Mouse (Mus musculus): ENCODE results near the gene Astn2. TPM values are rescaled to one million over a fixed set of nuclear protein-coding genes. Genes with fewer than 3 reads are reported as not detected.

Astn2 gene
- total and polyA plus RNA-seq, 3 experiments = 0.50 to 0.90 (median 0.78) TPM

GRCm38 (mm10) chr4:65831872-65832271 lies 572.5 kb downstream of the Astn2 start:
- TF ChIP-seq EP300 (IDR thresholded peaks at IDR 0.05; ENCODE audit: insufficient read depth, low read depth, low read length) = no peak
- no peak for TF ChIP-seq CTCF (IDR thresholded peaks at IDR 0.05)
- TF ChIP-seq POLR2A (IDR thresholded peaks at IDR 0.05; ENCODE audit: insufficient read depth, low read depth, low read length) = no peak
- no peak for DNase-seq
- Histone ChIP-seq H3K4me3 (no peak overlapping the region), H3K27me3 (ENCODE audit: control insufficient read depth, insufficient read depth, low read length) (no peaks in the 10 kb centered on the region), H3K27ac (no peak overlapping the region), H3K36me3 (ENCODE audit: control insufficient read depth, insufficient read depth, low read length) (no peaks in the 10 kb centered on the region), H3K79me2 (replicated peaks; ENCODE audit: control insufficient read depth, insufficient read depth, low read length) (no peaks in the 10 kb centered on the region), H3K9ac (ENCODE audit: low read depth, low read length) (no peak overlapping the region), H3K4me1 (ENCODE audit: control insufficient read depth, insufficient read depth, low read length) (no peaks in the 10 kb centered on the region)
- intact Hi-C loops (cut with DNase I) = no loop called here
- WGBS = 88% methylated on average over 3 of the region's 3 CpGs

GRCm38 (mm10) chr4:65830495-65830894 lies 573.9 kb downstream of the Astn2 start:
- TF ChIP-seq CTCF (IDR thresholded peaks at IDR 0.05) (no peak), POLR2A (IDR thresholded peaks at IDR 0.05; ENCODE audit: insufficient read depth, low read depth, low read length) (no peak)
- H3K9ac ChIP-seq (ENCODE audit: low read depth, low read length) = no peak overlapping the region
- H3K27me3 ChIP-seq (ENCODE audit: control insufficient read depth, insufficient read depth, low read length) = no peaks in the 10 kb centered on the region
- no peak overlapping the region for H3K27ac ChIP-seq
- no peaks in the 10 kb centered on the region for H3K79me2 ChIP-seq (replicated peaks; ENCODE audit: control insufficient read depth, insufficient read depth, low read length)
- DNase-seq = no peak
- H3K4me1 ChIP-seq (ENCODE audit: control insufficient read depth, insufficient read depth, low read length) = no peaks in the 10 kb centered on the region
- no peaks in the 10 kb centered on the region for H3K36me3 ChIP-seq (ENCODE audit: control insufficient read depth, insufficient read depth, low read length)
- intact Hi-C loops (cut with DNase I) = no loop called here
- WGBS = 25% methylated on average over 3 of the region's 3 CpGs
- H3K4me3 ChIP-seq = no peak overlapping the region

DNA sequence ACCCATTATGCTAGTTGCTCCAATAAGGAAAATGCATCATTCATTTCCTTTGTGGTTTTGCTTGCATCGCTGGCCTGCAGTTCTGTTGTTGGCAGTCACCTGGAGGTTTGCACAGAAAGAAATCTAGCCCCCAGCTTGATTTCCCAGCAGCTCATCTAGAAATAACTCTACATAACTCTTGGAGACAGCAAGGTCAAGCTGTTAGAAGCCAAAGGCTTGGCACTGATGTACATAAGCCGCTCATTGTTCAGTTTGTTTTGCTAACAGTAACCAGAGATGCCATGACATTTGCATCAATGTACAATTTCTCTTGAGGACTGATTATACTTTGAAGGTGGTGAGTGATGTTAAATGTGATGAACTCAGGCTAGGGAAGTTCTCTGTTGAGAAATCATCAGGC lies 583.3 kb downstream of the Astn2 start:
- peak in 1 of 2 experiments; percentile 2 for DNase-seq
- TF ChIP-seq POLR2A (IDR thresholded peaks at IDR 0.05; ENCODE audit: insufficient read depth, low read depth, low read length) (no peak), EP300 (IDR thresholded peaks at IDR 0.05; ENCODE audit: insufficient read depth, low read depth, low read length) (no peak), CTCF (IDR thresholded peaks at IDR 0.05) (no peak)
- WGBS = 39% methylated on average over 2 of the region's 2 CpGs
- Histone ChIP-seq H3K36me3 (ENCODE audit: control insufficient read depth, insufficient read depth, low read length) (no peaks in the 10 kb centered on the region; the same call in 1 of the 2 replicates), H3K27me3 (ENCODE audit: control insufficient read depth, insufficient read depth, low read length) (no peaks in the 10 kb centered on the region), H3K9ac (ENCODE audit: low read depth, low read length) (no peak overlapping the region), H3K79me2 (replicated peaks; ENCODE audit: control insufficient read depth, insufficient read depth, low read length) (no peaks in the 10 kb centered on the region), H3K4me1 (ENCODE audit: control insufficient read depth, insufficient read depth, low read length) (peaks cover 2% of the 10 kb centered on the region; the same call in 1 of the 2 replicates), H3K4me3 (no peak overlapping the region), H3K27ac (no peak overlapping the region)
- intact Hi-C loops (cut with DNase I) = no loop called here

- H3K79me2 ChIP-seq (replicated peaks; ENCODE audit: control insufficient read depth, insufficient read depth, low read length) = no peaks in the 10 kb centered on the region
- TF ChIP-seq EP300 (IDR thresholded peaks at IDR 0.05; ENCODE audit: insufficient read depth, low read depth, low read length) (no peak), CTCF (IDR thresholded peaks at IDR 0.05) (no peak), POLR2A (IDR thresholded peaks at IDR 0.05; ENCODE audit: insufficient read depth, low read depth, low read length) (no peak)
- H3K4me1 ChIP-seq (ENCODE audit: control insufficient read depth, insufficient read depth, low read length) = peaks cover 2% of the 10 kb centered on the region; the same call in 1 of the 2 replicates
- H3K27ac ChIP-seq = no peak overlapping the region
- 45% methylated on average over 2 of the region's 2 CpGs for WGBS
- no peak overlapping the region for H3K9ac ChIP-seq (ENCODE audit: low read depth, low read length)
- no peak for DNase-seq
- no peaks in the 10 kb centered on the region; the same call in 1 of the 2 replicates for H3K36me3 ChIP-seq (ENCODE audit: control insufficient read depth, insufficient read depth, low read length)
- no peaks in the 10 kb centered on the region for H3K27me3 ChIP-seq (ENCODE audit: control insufficient read depth, insufficient read depth, low read length)
- H3K4me3 ChIP-seq = no peak overlapping the region
- intact Hi-C loops (cut with DNase I) = no loop called here
These were observed 584.2 kb downstream of the Astn2 start for GRCm38 (mm10) chr4:65820236-65820635.

GRCm38 (mm10) chr4:65819835-65820234 lies 584.6 kb downstream of the Astn2 start:
- DNase-seq = no peak
- WGBS = 64% methylated on average over 3 of the region's 3 CpGs

GRCm38 (mm10) chr4:65814176-65814535 lies 590.3 kb downstream of the Astn2 start:
- H3K9ac ChIP-seq (ENCODE audit: low read depth, low read length) = no peak overlapping the region
- peak overlapping the region; percentile 63 for H3K27ac ChIP-seq
- no peaks in the 10 kb centered on the region for H3K27me3 ChIP-seq (ENCODE audit: control insufficient read depth, insufficient read depth, low read length)
- H3K4me3 ChIP-seq = no peak overlapping the region
- intact Hi-C loops (cut with DNase I) = loop anchor here (10.0 kb wide), 1 partner anchor 211 kb away; no protein-coding TSS in a partner anchor
- no peaks in the 10 kb centered on the region for H3K36me3 ChIP-seq (ENCODE audit: control insufficient read depth, insufficient read depth, low read length)
- H3K79me2 ChIP-seq (replicated peaks; ENCODE audit: control insufficient read depth, insufficient read depth, low read length) = no peaks in the 10 kb centered on the region
- TF ChIP-seq EP300 (IDR thresholded peaks at IDR 0.05; ENCODE audit: insufficient read depth, low read depth, low read length) (peak; percentile 66; the same call in 1 of the 2 replicates), CTCF (IDR thresholded peaks at IDR 0.05) (no peak)
- DNase-seq = peak; percentile 19 to 46
- peaks cover 1% of the 10 kb centered on the region for H3K4me1 ChIP-seq (ENCODE audit: control insufficient read depth, insufficient read depth, low read length)
- 51% methylated on average over 2 of the region's 2 CpGs for WGBS

More at GRCm38 (mm10) chr4:65819835-65820234, 584.6 kb downstream of the Astn2 start:
- Histone ChIP-seq H3K27me3 (ENCODE audit: control insufficient read depth, insufficient read depth, low read length) (no peaks in the 10 kb centered on the region), H3K9ac (ENCODE audit: low read depth, low read length) (no peak overlapping the region), H3K4me3 (no peak overlapping the region), H3K4me1 (ENCODE audit: control insufficient read depth, insufficient read depth, low read length) (peaks cover 2% of the 10 kb centered on the region; the same call in 1 of the 2 replicates), H3K27ac (no peak overlapping the region), H3K36me3 (ENCODE audit: control insufficient read depth, insufficient read depth, low read length) (no peaks in the 10 kb centered on the region; the same call in 1 of the 2 replicates), H3K79me2 (replicated peaks; ENCODE audit: control insufficient read depth, insufficient read depth, low read length) (no peaks in the 10 kb centered on the region)
- intact Hi-C loops (cut with DNase I) = loop anchor here (10.0 kb wide), 1 partner anchor 205 kb away; no protein-coding TSS in a partner anchor
- TF ChIP-seq POLR2A (IDR thresholded peaks at IDR 0.05; ENCODE audit: insufficient read depth, low read depth, low read length) (no peak), EP300 (IDR thresholded peaks at IDR 0.05; ENCODE audit: insufficient read depth, low read depth, low read length) (no peak), CTCF (IDR thresholded peaks at IDR 0.05) (no peak)

Measured in heart, adult 2 months (tissue).